Mouse (Mus musculus) natural killer cell, adult 2 months (primary cell): ENCODE results near the gene Tmem74b.

Experiments used
- DNase-seq, 2 experiments: peaks; one replicate each; pipeline ENCODE4 v3.0.0; 2022; ENCODE audit warnings: low spot score in 2 of 2

Tmem74b gene

GRCm38 (mm10) chr2:151701231-151702145, at the start of gene Tmem74b:
TSS of gene Tmem74b (plus strand) at chr2:151702008.
- no peak for DNase-seq

GRCm38 (mm10) chr2:151652053-151652452, 49.8 kb upstream of the Tmem74b start:
- no peak for DNase-seq

GRCm38 (mm10) chr2:151668433-151668832, 33.4 kb upstream of the Tmem74b start, which contains the start of gene Rad21l:
TSS of gene Rad21l (minus strand) at chr2:151668533.
- no peak for DNase-seq

- DNase-seq: no peak
Observed at GRCm38 (mm10) chr2:151670026-151670967, 31.5 kb upstream of the Tmem74b start.

- DNase-seq: no peak
Observed at GRCm38 (mm10) chr2:151670968-151671329, 30.9 kb upstream of the Tmem74b start.

GRCm38 (mm10) chr2:151676234-151676633, 25.6 kb upstream of the Tmem74b start:
- DNase-seq: no peak

- DNase-seq: no peak
Observed at GRCm38 (mm10) chr2:151682357-151682756, 19.5 kb upstream of the Tmem74b start.

GRCm38 (mm10) chr2:151682976-151683375, 18.8 kb upstream of the Tmem74b start:
- no peak for DNase-seq

GRCm38 (mm10) chr2:151702146-151702850, 490 bp downstream of the Tmem74b start:
- no peak for DNase-seq

- no peak for DNase-seq
Observed at GRCm38 (mm10) chr2:151702851-151703190, 1.0 kb downstream of the Tmem74b start.

- no peak for DNase-seq
Observed at GRCm38 (mm10) chr2:151712647-151713046, 10.8 kb downstream of the Tmem74b start.

GRCm38 (mm10) chr2:151715526-151715925, 13.7 kb downstream of the Tmem74b start:
- no peak for DNase-seq

- DNase-seq: no peak
Observed at GRCm38 (mm10) chr2:151716318-151717055, 14.7 kb downstream of the Tmem74b start.

GRCm38 (mm10) chr2:151724094-151724493, 22.3 kb downstream of the Tmem74b start:
- no peak for DNase-seq

GRCm38 (mm10) chr2:151733151-151733865, 31.5 kb downstream of the Tmem74b start:
- no peak for DNase-seq

- DNase-seq: no peak
Observed at GRCm38 (mm10) chr2:151735422-151735821, 33.6 kb downstream of the Tmem74b start.

GRCm38 (mm10) chr2:151738460-151738859, 36.7 kb downstream of the Tmem74b start:
- DNase-seq: no peak

GRCm38 (mm10) chr2:151739081-151739480, 37.3 kb downstream of the Tmem74b start:
- no peak for DNase-seq

- DNase-seq: no peak
Observed at GRCm38 (mm10) chr2:151739505-151739904, 37.7 kb downstream of the Tmem74b start.

GRCm38 (mm10) chr2:151740741-151741526, 39.1 kb downstream of the Tmem74b start:
- peak; percentile 80 to 83 for DNase-seq
